Mouse (Mus musculus) limb, embryonic 15.5 days (tissue): ENCODE measurements around the gene Sec14l1. TPM values are rescaled to one million over a fixed set of nuclear protein-coding genes. Genes with fewer than 3 reads are reported as not detected.
A peak's percentile ranks its signal among the peaks of the same experiment; 100 is the strongest.

Experiments
- ATAC-seq: fragments of 200-750 bp; cut with Nextera tagmentation; 2 replicates; pipeline ENCODE4 v1.8.0; 2017; ENCODE audit warnings: low read depth, moderate TSS enrichment; ENCODE audit not compliant: insufficient number of reproducible peaks, low FRiP score, low TSS enrichment
- H3K27ac ChIP-seq: fragments of 300-500 bp; sonication (generic); 2 replicates; pipeline ENCODE4 v1.5.1; 2015; ENCODE audit warnings: moderate library complexity, mild to moderate bottlenecking, inconsistent platforms
- H3K27me3 ChIP-seq: fragments of 300-500 bp; sonication (generic); 2 replicates; pipeline ENCODE4 v1.6.1; 2015; ENCODE audit warnings: inconsistent platforms
- H3K36me3 ChIP-seq: fragments of 300-500 bp; sonication (generic); 2 replicates; pipeline ENCODE4 v1.6.1; 2015; ENCODE audit warnings: inconsistent platforms
- H3K4me1 ChIP-seq: fragments of 300-500 bp; sonication (generic); 2 replicates; pipeline ENCODE4 v1.6.1; 2015; ENCODE audit warnings: inconsistent platforms
- H3K4me2 ChIP-seq: fragments of 300-500 bp; sonication (generic); 2 replicates; pipeline ENCODE4 v1.6.1; 2015; ENCODE audit warnings: mild to moderate bottlenecking, inconsistent platforms
- H3K4me3 ChIP-seq: fragments of 300-500 bp; sonication (generic); 2 replicates; pipeline ENCODE4 v1.5.1; 2015; ENCODE audit warnings: mild to moderate bottlenecking, inconsistent platforms
- H3K9ac ChIP-seq: fragments of 300-500 bp; sonication (generic); 2 replicates; pipeline ENCODE4 v1.6.1; 2015; ENCODE audit warnings: inconsistent platforms
- H3K9me3 ChIP-seq: fragments of 300-500 bp; sonication (generic); 2 replicates; pipeline ENCODE4 v1.6.1; 2016; ENCODE audit warnings: inconsistent platforms
- WGBS: fragments of 180-500 bp; shearing (Covaris S2); methylation state at CpG from one replicate; pipeline ENCODE4 v1.1.7; 2015; 5-methylcytosine and 5-hydroxymethylcytosine counted together
- polyA plus RNA-seq: library from polyadenylated mRNA; unstranded; fragments of >200 nt; fragmentation: Nextera tagmentation; extraction: Ambion mirVana; gene quantifications from 2 replicates; pipeline ENCODE4 v1.2.1, GENCODE M21; 2015

The Sec14l1 gene
- polyA plus RNA-seq, 1 experiment from 2014 or later, result 59.2 TPM

- H3K27me3 ChIP-seq, result no peaks in the 10 kb centered on the region
- no peak for ATAC-seq
- peak overlapping the region; percentile 68 for H3K27ac ChIP-seq
- peaks cover 20% of the 10 kb centered on the region for H3K36me3 ChIP-seq
- WGBS, result 33% methylated on average over 11 of the region's 11 CpGs
- H3K9me3 ChIP-seq, result no peaks in the 10 kb centered on the region
- H3K4me2 ChIP-seq, result no peak overlapping the region
- H3K9ac ChIP-seq, result no peak overlapping the region
- no peak overlapping the region for H3K4me3 ChIP-seq
- peaks cover 85% of the 10 kb centered on the region for H3K4me1 ChIP-seq
Measured at GRCm38 (mm10) chr11:117121164-117121535, 6.2 kb downstream of the Sec14l1 start.

- no peak for ATAC-seq
- Histone ChIP-seq H3K9me3 (no peaks in the 10 kb centered on the region), H3K27me3 (no peaks in the 10 kb centered on the region), H3K27ac (0 out of 2 replicates have a peak overlapping the region, but pooled peaks have one; percentile 68), H3K36me3 (peaks cover 20% of the 10 kb centered on the region), H3K9ac (no peak overlapping the region), H3K4me1 (peaks cover 77% of the 10 kb centered on the region), H3K4me2 (no peak overlapping the region), H3K4me3 (no peak overlapping the region)
- WGBS, result 90% methylated on average over 6 of the region's 6 CpGs
Measured at GRCm38 (mm10) chr11:117121954-117122353, 7.0 kb downstream of the Sec14l1 start.

GRCm38 (mm10) chr11:117123418-117124085, 8.6 kb downstream of the Sec14l1 start:
- no peak for ATAC-seq
- peaks cover 76% of the 10 kb centered on the region for H3K4me1 ChIP-seq
- H3K4me3 ChIP-seq, result no peak overlapping the region
- no peaks in the 10 kb centered on the region for H3K9me3 ChIP-seq
- WGBS, result 82% methylated on average over 17 of the region's 17 CpGs
- H3K36me3 ChIP-seq, result peaks cover 12% of the 10 kb centered on the region
- H3K27me3 ChIP-seq, result no peaks in the 10 kb centered on the region
- H3K4me2 ChIP-seq, result no peak overlapping the region
- H3K9ac ChIP-seq, result no peak overlapping the region
- H3K27ac ChIP-seq, result peak overlapping the region; percentile 47; the same call in 1 of the 2 replicates

GRCm38 (mm10) chr11:117124539-117124938, 9.6 kb downstream of the Sec14l1 start:
- no peaks in the 10 kb centered on the region for H3K9me3 ChIP-seq
- H3K4me3 ChIP-seq, result no peak overlapping the region
- no peak overlapping the region for H3K9ac ChIP-seq
- H3K4me2 ChIP-seq, result no peak overlapping the region
- peak overlapping the region; percentile 47 for H3K27ac ChIP-seq
- 41% methylated on average over 10 of the region's 10 CpGs for WGBS
- H3K36me3 ChIP-seq, result peaks cover 12% of the 10 kb centered on the region
- no peaks in the 10 kb centered on the region for H3K27me3 ChIP-seq
- ATAC-seq, result no peak
- peaks cover 75% of the 10 kb centered on the region for H3K4me1 ChIP-seq

- H3K4me2 ChIP-seq, result no peak overlapping the region
- peak overlapping the region; percentile 73 for H3K27ac ChIP-seq
- peaks cover 70% of the 10 kb centered on the region for H3K4me1 ChIP-seq
- WGBS, result 48% methylated on average over 13 of the region's 13 CpGs
- H3K9me3 ChIP-seq, result no peaks in the 10 kb centered on the region
- no peak overlapping the region for H3K4me3 ChIP-seq
- ATAC-seq, result no peak
- H3K36me3 ChIP-seq, result peaks cover 8% of the 10 kb centered on the region; the same call in 1 of the 2 replicates
- no peaks in the 10 kb centered on the region for H3K27me3 ChIP-seq
- no peak overlapping the region for H3K9ac ChIP-seq
Measured at GRCm38 (mm10) chr11:117127250-117127837, 12.4 kb downstream of the Sec14l1 start.

GRCm38 (mm10) chr11:117127931-117128548, 13.1 kb downstream of the Sec14l1 start:
- peak overlapping the region; percentile 61 for H3K27ac ChIP-seq
- peaks cover under 1% of the 10 kb centered on the region; the same call in 1 of the 2 replicates for H3K36me3 ChIP-seq
- H3K9me3 ChIP-seq, result no peaks in the 10 kb centered on the region
- H3K4me1 ChIP-seq, result peaks cover 66% of the 10 kb centered on the region
- H3K4me3 ChIP-seq, result no peak overlapping the region
- WGBS, result 36% methylated on average over 12 of the region's 12 CpGs
- no peaks in the 10 kb centered on the region for H3K27me3 ChIP-seq
- H3K4me2 ChIP-seq, result no peak overlapping the region
- H3K9ac ChIP-seq, result no peak overlapping the region
- no peak for ATAC-seq

GRCm38 (mm10) chr11:117129473-117129872, 14.5 kb downstream of the Sec14l1 start:
- WGBS, result 37% methylated on average over 11 of the region's 11 CpGs
- Histone ChIP-seq H3K36me3 (no peaks in the 10 kb centered on the region; the same call in 1 of the 2 replicates), H3K27me3 (no peaks in the 10 kb centered on the region), H3K4me2 (no peak overlapping the region), H3K9me3 (no peaks in the 10 kb centered on the region), H3K9ac (no peak overlapping the region), H3K27ac (peak overlapping the region; percentile 73), H3K4me1 (peaks cover 65% of the 10 kb centered on the region), H3K4me3 (no peak overlapping the region)
- ATAC-seq, result 0 out of 2 replicates have a peak, but pooled peaks have one; percentile 31

GRCm38 (mm10) chr11:117130068-117130467, 15.1 kb downstream of the Sec14l1 start:
- Histone ChIP-seq H3K9ac (no peak overlapping the region), H3K4me2 (no peak overlapping the region), H3K36me3 (no peaks in the 10 kb centered on the region; the same call in 1 of the 2 replicates), H3K9me3 (no peaks in the 10 kb centered on the region), H3K4me3 (no peak overlapping the region), H3K4me1 (peaks cover 68% of the 10 kb centered on the region), H3K27ac (peak overlapping the region; percentile 73), H3K27me3 (no peaks in the 10 kb centered on the region)
- 66% methylated on average over 8 of the region's 8 CpGs for WGBS
- ATAC-seq, result no peak

GRCm38 (mm10) chr11:117130888-117131287, 15.9 kb downstream of the Sec14l1 start:
- WGBS, result 21% methylated on average over 5 of the region's 5 CpGs
- H3K9ac ChIP-seq, result no peak overlapping the region
- ATAC-seq, result no peak

GRCm38 (mm10) chr11:117131450-117131849, 16.5 kb downstream of the Sec14l1 start:
- WGBS, result 93% methylated on average over 10 of the region's 10 CpGs
- H3K9me3 ChIP-seq, result no peaks in the 10 kb centered on the region
- no peak overlapping the region for H3K4me2 ChIP-seq
- H3K27me3 ChIP-seq, result no peaks in the 10 kb centered on the region
- no peak for ATAC-seq
- no peak overlapping the region for H3K9ac ChIP-seq
- H3K36me3 ChIP-seq, result no peaks in the 10 kb centered on the region; the same call in 1 of the 2 replicates
- peak overlapping the region; percentile 73 for H3K27ac ChIP-seq
- peaks cover 77% of the 10 kb centered on the region for H3K4me1 ChIP-seq
- H3K4me3 ChIP-seq, result no peak overlapping the region

More at GRCm38 (mm10) chr11:117130888-117131287, 15.9 kb downstream of the Sec14l1 start:
- Histone ChIP-seq H3K4me1 (peaks cover 73% of the 10 kb centered on the region), H3K36me3 (no peaks in the 10 kb centered on the region; the same call in 1 of the 2 replicates), H3K4me3 (no peak overlapping the region), H3K27ac (peak overlapping the region; percentile 73), H3K9me3 (no peaks in the 10 kb centered on the region), H3K4me2 (no peak overlapping the region), H3K27me3 (no peaks in the 10 kb centered on the region)

GRCm38 (mm10) chr11:117134776-117135387, 19.9 kb downstream of the Sec14l1 start:
- no peak for ATAC-seq
- H3K9ac ChIP-seq, result no peak overlapping the region
- WGBS, result 60% methylated on average over 23 of the region's 23 CpGs
- H3K4me1 ChIP-seq, result peaks cover 73% of the 10 kb centered on the region
- H3K36me3 ChIP-seq, result peaks cover 10% of the 10 kb centered on the region
- H3K27me3 ChIP-seq, result no peaks in the 10 kb centered on the region
- H3K4me2 ChIP-seq, result no peak overlapping the region
- H3K4me3 ChIP-seq, result no peak overlapping the region
- H3K9me3 ChIP-seq, result no peaks in the 10 kb centered on the region
- peak overlapping the region; percentile 84 for H3K27ac ChIP-seq
